Mouse (Mus musculus): ENCODE results near the gene Tepsin. TPM values are rescaled to one million over a fixed set of nuclear protein-coding genes. Genes with fewer than 3 reads are reported as not detected.

Gene Tepsin
- total RNA-seq, 2 experiments from 2014 or later: 11.5 to 12.7 TPM

DNA sequence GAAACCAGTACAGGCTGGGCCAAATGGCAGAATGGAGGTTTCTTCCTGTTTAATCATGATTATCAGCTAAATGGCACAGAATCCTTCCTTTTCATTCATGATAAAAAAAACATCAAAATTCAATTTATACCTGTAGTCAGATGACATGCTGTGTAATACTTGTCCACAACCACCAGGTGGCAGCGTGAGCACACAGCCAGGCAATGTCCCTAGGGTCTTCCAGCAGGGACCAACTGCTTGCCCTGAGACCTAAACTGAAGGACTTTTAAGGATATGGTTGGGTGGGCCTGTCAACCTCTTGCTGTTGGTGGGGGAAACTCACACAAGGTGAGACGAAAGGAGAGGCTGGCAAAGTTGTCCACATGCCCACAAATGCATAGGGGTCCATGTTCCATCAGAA, 12.5 kb upstream of the Tepsin start:
- peak; percentile 57 to 73 for DNase-seq

DNA sequence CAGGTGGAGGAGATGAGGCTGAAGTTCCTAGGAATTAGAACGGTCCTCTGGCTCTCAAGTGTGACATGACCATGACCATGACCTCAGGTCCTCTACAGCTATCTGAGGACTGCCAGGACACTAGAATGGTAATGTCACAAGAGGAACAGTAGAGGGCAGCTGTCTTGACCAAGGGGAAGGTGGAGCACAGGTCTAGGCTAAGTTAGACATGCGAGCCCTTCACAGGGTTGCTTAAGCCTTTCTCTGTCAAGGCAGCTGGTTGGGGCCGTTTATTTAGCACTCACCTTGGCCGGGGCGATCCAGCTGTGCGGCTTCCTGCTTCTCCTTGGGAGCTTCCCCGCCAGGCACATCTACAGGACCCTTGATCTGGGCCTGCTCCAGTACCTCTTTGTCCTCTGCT, 12.0 kb upstream of the Tepsin start:
- no peak for DNase-seq

DNA sequence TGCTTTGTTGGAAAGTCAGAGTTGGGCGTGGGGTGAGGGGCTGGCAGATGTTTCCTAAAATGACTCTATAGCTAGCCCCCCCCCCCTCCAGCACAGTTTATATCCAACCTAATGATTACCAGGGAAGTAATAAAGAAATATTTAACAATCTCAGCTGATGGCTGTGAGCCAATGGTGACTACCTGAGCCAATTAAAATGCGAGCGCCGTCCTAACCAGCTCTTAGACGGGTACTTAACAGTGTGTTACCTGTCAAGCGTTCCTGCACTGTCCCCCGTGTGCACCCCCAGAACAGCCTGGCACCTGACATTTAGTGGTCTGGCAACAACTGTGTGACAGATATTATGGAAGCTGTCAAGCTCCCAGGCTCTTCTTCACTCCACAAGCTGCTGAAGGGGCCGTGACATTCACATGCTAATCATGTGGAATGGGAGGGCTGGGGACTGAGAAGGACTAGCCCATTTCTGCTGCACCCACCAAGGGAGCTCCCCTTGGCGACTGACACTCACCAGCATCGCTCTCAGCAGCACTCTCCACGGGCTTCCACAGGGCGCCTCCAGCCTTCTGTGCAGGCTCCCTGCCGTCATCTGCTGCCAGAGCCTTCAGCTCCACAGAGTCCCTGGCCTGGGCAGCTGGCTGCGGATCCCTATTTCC, 11.2 kb upstream of the Tepsin start:
- DNase-seq: no peak

- no peak for DNase-seq
Measured at GRCm38 (mm10) chr11:120107796-120108195, 9.3 kb upstream of the Tepsin start.

GRCm38 (mm10) chr11:120107026-120107425, 8.5 kb upstream of the Tepsin start:
- DNase-seq: no peak

DNA sequence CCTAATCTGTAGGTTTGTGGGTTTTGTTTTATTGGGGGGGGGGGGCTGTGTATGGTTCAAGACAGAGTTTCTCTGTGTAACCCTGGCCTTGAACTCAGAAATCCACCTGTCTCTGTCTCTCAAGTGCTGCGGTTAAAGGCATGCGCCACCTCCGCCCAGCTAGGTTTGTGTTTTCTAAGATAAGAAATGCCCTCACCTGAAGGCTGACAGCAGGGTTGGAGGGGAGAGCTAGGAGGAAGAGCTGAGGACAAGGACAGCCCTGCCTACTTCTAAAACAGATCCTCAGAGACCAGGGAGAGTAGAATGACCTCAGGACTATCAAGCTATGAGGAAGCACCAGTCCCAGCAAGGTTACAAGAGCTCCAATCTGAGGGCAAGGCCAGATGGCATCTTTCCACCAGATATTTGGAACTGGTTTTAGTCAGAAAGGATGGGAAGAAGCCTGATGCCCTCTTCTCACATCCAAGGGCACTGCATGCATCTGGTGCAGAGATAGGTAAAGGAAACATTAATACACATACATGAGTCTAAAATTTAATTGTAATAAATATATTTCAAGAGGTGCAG, 5.0 kb upstream of the Tepsin start:
- DNase-seq: peak; percentile 33 to 52

- DNase-seq: peak; percentile 59
Measured at GRCm38 (mm10) chr11:120101036-120101435, 2.5 kb upstream of the Tepsin start.

DNA sequence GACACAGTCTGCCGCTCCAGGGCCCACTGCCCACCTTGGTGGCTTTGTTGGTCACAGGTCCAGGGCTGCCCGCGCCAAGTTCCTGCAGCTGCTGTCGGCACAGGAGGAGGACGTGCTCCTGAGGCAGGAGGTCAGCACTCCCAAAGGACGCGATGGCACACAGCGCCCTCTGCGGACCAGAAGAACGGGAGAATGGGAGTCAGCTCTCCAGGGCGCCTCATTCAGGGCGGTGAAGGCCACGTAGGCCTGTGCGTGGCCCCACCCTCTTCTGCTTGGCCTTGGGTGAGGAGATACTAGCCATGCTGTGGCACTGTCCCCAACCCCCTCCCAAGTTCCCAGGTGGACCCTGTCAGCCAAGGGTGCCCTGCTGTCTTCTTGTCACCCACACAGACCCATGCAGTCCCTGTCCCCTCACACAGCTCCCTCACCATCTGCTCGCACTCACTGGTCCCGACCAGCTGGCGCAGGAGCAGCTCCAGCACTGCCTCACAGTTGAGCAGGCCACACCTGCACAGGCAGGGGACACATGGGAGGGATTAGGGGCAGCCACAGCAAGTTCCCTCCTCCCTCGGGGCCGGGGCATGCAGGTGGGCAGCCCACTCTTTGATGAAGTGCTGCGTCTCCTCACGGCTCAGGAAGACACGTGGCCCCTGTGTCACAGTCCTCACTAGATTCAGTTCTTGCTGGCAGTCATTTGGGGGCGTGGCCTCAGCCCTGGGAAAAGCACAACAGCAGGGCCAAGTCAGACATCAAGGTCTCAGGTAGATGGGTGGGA, 5.5 kb downstream of the Tepsin start:
- DNase-seq: peak; percentile 85

DNA sequence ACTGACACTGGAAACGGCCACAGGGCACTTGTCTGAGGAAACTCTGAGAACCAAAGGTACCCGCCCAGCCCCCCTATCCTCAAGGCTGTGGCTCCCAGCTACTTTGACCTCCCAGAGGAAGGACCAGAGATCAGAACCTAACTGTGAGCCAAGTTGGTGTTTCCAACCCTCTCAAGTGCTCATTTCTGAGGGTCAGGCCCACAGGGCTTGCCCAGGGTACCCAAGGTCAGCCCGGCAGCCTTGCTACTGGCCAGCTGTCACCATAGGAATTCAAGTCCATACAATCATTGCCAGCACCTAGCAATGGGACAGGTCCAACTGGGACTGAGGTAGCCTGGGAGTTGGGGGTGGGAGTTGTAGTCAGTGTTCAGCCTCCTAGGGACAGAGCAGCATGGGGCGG, 7.9 kb downstream of the Tepsin start:
- peak in 1 of 2 experiments; percentile 26 for DNase-seq

GRCm38 (mm10) chr11:120086702-120087152, 11.8 kb downstream of the Tepsin start, which contains the start of gene Cep131:
Gene Cep131 (minus strand): TSS chr11:120086827.
- DNase-seq: peak; percentile 99

- peak; percentile 50 to 63 for DNase-seq
Measured at GRCm38 (mm10) chr11:120085891-120086627, 12.5 kb downstream of the Tepsin start.

DNA sequence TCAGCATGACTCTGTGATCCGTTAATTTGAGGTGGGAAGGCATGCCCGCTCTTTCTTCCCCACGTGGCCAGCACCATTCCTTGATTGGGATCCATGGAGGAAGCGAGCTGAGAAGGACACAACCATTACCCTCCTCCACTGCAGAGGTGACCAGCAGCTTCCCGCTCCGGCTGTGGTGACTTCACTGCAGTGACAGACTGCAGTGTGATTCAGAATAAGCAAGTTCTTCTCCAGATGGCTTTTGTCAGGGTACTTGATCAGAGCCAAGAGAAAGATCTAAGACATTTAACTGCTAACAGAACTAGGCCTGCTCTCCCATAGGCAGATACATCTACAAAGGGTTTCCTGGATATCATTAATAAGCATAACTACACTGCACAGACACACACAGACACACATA, 18.2 kb downstream of the Tepsin start:
- DNase-seq: no peak

GRCm38 (mm10) chr11:120076191-120076590, 22.3 kb downstream of the Tepsin start:
- DNase-seq: peak; percentile 84 to 89

DNA sequence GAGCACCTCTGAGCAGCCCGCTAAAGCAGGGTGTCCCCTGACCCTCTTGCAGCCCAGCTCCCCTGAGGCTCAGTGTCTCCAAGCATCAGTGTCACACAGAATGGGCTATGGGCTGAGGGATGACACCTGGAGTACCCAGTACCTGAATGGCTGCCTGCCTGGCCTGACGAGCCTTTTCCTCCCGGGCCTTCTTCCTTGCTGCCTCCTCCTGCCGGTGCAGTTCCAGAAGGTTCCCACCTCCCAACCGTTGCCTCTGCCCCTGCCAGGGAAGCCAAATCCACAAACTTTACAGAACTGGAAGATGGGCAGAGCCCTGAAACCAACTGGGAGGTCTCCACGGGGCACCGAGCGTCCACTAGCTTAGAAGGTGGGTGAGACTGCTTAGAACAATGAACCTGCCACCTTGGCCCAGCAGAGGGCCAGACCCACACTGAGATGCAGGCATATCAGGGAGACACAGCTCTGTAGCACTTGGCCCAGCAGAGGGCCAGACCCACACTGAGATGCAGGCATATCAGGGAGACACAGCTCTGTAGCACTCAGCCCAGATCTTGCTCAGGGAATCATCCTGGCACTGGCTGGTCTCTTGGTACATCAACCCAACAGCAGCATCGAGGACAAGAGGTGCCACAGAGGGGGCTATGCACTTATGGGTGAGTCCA, 25.4 kb downstream of the Tepsin start:
- no peak for DNase-seq

- DNase-seq: peak; percentile 69 to 80
Measured at GRCm38 (mm10) chr11:120071731-120072320, 26.7 kb downstream of the Tepsin start.

GRCm38 (mm10) chr11:120071065-120071464, 27.5 kb downstream of the Tepsin start:
- DNase-seq: peak; percentile 44 to 46

DNA sequence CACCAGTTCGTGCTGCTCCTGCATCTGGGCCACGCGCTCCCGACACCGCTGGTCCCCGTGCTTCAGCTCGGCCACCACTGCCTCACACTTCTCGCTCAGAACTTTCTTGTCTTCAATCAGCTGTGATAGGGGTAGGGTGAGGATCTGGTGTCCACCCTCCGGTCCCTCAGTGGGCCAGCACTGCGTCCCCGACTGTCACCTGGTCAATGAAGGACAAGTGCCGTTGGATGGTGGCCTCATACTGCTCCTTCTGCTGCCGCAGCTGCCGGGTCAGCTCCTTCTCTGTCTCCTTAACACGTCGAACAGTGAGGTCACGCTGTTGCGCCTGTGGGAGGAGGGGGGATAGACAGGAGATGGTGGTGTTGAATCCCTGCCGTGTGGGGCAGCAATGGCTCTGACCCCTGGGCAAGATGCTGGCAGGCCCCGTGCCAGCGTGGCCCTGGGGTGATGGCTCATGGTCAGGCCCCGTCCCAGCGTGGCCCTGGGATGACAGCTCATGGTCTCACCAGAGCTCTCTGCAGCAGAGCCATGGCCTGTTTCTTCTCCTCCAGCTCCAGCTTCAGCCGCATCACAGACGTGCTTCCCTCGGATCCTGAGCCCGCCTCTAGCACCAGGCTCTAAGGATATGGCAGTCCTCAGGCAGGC, 28.1 kb downstream of the Tepsin start:
- DNase-seq: peak; percentile 86 to 88

- no peak for DNase-seq
Measured at GRCm38 (mm10) chr11:120069261-120069660, 29.3 kb downstream of the Tepsin start.

DNA sequence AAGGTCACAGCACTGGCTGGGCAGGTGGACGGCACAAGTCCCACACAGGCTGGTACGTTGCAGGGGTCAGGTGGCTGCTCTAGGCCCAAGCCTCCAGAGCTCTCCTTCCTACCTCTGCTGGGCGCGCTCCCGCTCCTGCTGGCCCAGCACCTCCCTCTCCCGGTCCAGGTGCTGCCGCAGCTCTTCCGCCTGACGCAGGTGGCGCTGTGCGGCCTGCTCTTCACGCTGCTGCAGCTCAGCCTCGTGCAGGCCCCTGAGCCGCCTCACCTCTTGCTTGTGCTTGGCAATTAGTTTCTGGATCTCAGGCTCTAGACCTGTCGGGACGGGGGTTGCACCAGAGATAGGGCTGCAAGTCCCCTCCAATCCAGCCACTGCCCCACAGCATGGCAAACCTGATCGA, 30.7 kb downstream of the Tepsin start:
- no peak for DNase-seq

DNA sequence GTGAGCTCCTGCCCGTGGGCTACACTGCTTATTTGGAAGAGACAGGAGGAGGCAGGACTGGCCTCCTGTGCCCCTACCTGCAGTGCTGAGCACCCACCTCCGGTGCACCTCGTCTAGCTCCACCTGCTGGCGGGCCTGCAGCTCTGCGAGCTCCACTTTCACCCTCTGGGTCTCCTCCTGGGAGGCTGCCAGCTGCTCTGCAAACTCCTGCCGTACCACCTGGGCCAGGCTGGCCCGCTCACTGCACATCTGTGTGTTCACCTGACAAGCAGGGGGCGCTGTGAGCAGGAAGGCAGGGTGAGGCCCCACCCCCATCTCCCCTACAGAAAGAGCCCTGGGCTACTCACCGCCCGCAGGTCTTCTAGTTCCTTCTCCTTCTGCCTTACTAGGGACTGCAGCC, 33.2 kb downstream of the Tepsin start:
- peak; percentile 69 to 82 for DNase-seq

- no peak for DNase-seq
Measured at GRCm38 (mm10) chr11:120064668-120065040, 33.9 kb downstream of the Tepsin start.

Data from adrenal gland, postnatal 36 days (tissue).